Mouse (Mus musculus) intestine, embryonic 16.5 days (tissue): Measurements from ENCODE around the gene Grik3. TPM values are rescaled to one million over a fixed set of nuclear protein-coding genes. Genes with fewer than 3 reads are reported as not detected.
"Not testable (repeated sequence)": the region's sequence is repeated elsewhere in the genome, so short reads cannot be mapped to it uniquely, and the experiment has no call there.

Source experiments
- ATAC-seq: fragments of 200-750 bp; cut with Nextera tagmentation; 2 replicates; pipeline ENCODE4 v1.8.0; 2017; ENCODE audit warnings: moderate TSS enrichment, moderate library complexity
- H3K27ac ChIP-seq: fragments of 300-500 bp; sonication (generic); 2 replicates; pipeline ENCODE4 v1.5.1; 2014; ENCODE audit warnings: mild to moderate bottlenecking, low read length
- H3K27me3 ChIP-seq: fragments of 300-500 bp; sonication (generic); replicated peaks from 2 replicates; pipeline ENCODE4 v1.6.1; 2014; ENCODE audit warnings: low read length, control low read depth, mixed read lengths; ENCODE audit not compliant: control insufficient read depth, insufficient read depth
- H3K36me3 ChIP-seq: fragments of 300-500 bp; sonication (generic); 2 replicates; pipeline ENCODE4 v1.6.1; 2014; ENCODE audit warnings: low read length, control low read depth; ENCODE audit not compliant: control insufficient read depth, insufficient read depth
- H3K4me1 ChIP-seq: fragments of 300-500 bp; sonication (generic); 2 replicates; pipeline ENCODE4 v1.6.1; 2014; ENCODE audit warnings: low read length, control low read depth, mixed read lengths; ENCODE audit not compliant: control insufficient read depth, insufficient read depth
- H3K4me2 ChIP-seq: fragments of 300-500 bp; sonication (generic); 2 replicates; pipeline ENCODE4 v1.6.1; 2014; ENCODE audit warnings: low read depth, low read length, control low read depth
- H3K4me3 ChIP-seq: fragments of 300-500 bp; sonication (generic); 2 replicates; pipeline ENCODE4 v1.5.1; 2014; ENCODE audit warnings: mild to moderate bottlenecking, low read length
- H3K9ac ChIP-seq: fragments of 300-500 bp; sonication (generic); 2 replicates; pipeline ENCODE4 v1.6.1; 2014; ENCODE audit warnings: low read depth, low read length
- H3K9me3 ChIP-seq: fragments of 300-500 bp; sonication (generic); 2 replicates; pipeline ENCODE4 v1.6.1; 2016; ENCODE audit warnings: low read length, control low read depth; ENCODE audit not compliant: control insufficient read depth
- WGBS: fragments of 180-500 bp; shearing (Covaris S2); extraction: QIAGEN DNeasy Blood & Tissue Kit; methylation state at CpG from one replicate; pipeline ENCODE4 v1.1.7; 2014; 5-methylcytosine and 5-hydroxymethylcytosine counted together
- polyA plus RNA-seq: library from polyadenylated mRNA; unstranded; fragments of >200 nt; fragmentation: Nextera tagmentation; extraction: Ambion mirVana; gene quantifications from 2 replicates; pipeline ENCODE4 v1.2.1, GENCODE M21; 2015

Gene Grik3
- polyA plus RNA-seq, 1 experiment from 2014 or later, result 0.16 TPM

- ATAC-seq, result no peak
- no peak overlapping the region for H3K4me2 ChIP-seq
- H3K9me3 ChIP-seq, result no peaks in the 10 kb centered on the region
- no peak overlapping the region for H3K27ac ChIP-seq
- no peaks in the 10 kb centered on the region for H3K4me1 ChIP-seq
- no peak overlapping the region for H3K9ac ChIP-seq
- no peak overlapping the region for H3K4me3 ChIP-seq
- H3K27me3 ChIP-seq, result no peaks in the 10 kb centered on the region
- WGBS, result 45% methylated on average over 10 of the region's 10 CpGs
- no peaks in the 10 kb centered on the region for H3K36me3 ChIP-seq
Measured at GRCm38 (mm10) chr4:125607397-125608042, 117.0 kb downstream of the Grik3 start.

- H3K27ac ChIP-seq, H3K4me2 ChIP-seq, H3K27me3 ChIP-seq, H3K9me3 ChIP-seq, H3K4me3 ChIP-seq, H3K9ac ChIP-seq, H3K4me1 ChIP-seq, ATAC-seq, H3K36me3 ChIP-seq: not testable (repeated sequence)
- WGBS, result 56% methylated on average over 3 of the region's 4 CpGs
Measured at GRCm38 (mm10) chr4:125608896-125609295, 118.4 kb downstream of the Grik3 start.

DNA sequence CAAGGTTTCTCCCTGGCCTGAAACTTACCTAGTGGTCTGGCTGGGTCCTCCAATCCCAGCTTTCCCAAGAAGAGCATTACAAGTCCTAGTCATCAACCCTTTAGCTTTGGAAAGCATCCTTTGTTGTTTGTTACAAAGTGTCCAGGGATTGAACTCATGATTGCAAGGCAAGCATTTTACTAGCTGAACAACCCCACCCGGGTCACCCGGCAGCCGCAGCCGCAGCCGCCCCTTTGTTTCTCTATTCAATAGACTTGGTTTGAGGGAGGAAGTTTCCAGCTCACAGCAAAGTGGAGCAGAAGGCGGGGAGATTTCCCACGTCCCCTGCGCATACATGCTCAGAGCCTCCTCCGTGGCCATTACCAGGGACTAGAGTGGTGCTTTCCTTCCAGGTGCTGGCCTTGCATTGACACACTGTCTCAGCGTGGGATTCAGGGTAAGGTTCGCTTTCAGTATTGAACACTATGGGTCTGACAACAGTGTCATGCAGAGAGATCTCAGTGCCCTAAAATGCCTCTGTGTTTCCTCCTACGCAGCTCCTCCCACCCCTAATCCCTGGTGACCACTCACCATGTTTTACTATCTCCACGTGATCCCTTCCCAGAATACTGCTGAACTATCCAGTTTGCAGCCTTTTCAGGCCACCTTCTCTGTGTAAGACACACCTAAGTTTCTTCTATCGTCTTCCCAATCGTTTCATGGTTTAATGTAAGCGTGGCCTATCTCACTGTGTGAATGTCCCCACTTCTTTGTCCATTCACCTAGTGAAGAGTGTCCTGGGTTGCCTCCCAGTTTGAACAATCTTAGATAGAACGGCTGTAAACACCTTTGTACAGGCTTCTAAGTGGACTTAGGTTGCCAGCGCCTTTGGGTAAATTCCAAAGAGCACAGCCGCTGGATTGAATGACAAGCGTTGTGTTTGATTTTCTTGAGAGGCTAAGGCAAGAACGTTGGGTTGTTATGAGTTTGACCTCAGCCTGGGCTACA, 119.1 kb downstream of the Grik3 start:
- WGBS, result 69% methylated on average over 21 of the region's 21 CpGs
- ATAC-seq, result no peak

DNA sequence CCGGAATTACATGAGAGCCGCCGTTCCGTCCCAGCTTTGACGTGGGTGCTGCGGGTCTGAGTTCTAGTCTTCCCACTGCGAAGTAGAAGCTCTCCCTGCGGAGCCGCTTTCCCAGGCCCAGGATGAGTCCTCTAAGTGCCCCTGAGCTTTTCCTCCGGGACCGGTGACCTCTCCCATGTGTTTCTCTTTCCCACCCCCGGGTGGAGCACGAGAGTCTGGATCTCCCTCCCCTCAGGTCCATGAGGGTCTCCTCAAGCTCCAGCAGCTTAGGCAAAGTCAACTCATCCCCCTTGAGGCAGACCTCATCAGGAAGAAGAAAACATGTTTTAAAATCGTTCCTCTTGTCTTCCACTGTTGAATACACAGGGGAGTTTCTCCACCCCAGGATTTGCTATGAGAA, 127.4 kb downstream of the Grik3 start:
- H3K27me3 ChIP-seq, result no peaks in the 10 kb centered on the region
- H3K9me3 ChIP-seq, result no peaks in the 10 kb centered on the region
- H3K36me3 ChIP-seq, result no peaks in the 10 kb centered on the region
- ATAC-seq, result no peak
- no peak overlapping the region for H3K4me2 ChIP-seq
- WGBS, result 81% methylated on average over 14 of the region's 14 CpGs
- no peak overlapping the region for H3K27ac ChIP-seq
- H3K9ac ChIP-seq, result no peak overlapping the region
- no peak overlapping the region for H3K4me3 ChIP-seq
- no peaks in the 10 kb centered on the region for H3K4me1 ChIP-seq

More for the DNA sequence above, 119.1 kb downstream of the Grik3 start:
- Histone ChIP-seq H3K36me3 (no peaks in the 10 kb centered on the region), H3K27ac (no peak overlapping the region), H3K4me3 (no peak overlapping the region), H3K4me2 (no peak overlapping the region), H3K4me1 (no peaks in the 10 kb centered on the region), H3K9ac (no peak overlapping the region), H3K27me3 (no peaks in the 10 kb centered on the region), H3K9me3 (no peaks in the 10 kb centered on the region)

- Histone ChIP-seq H3K4me2 (no peak overlapping the region), H3K36me3 (no peaks in the 10 kb centered on the region), H3K27ac (no peak overlapping the region), H3K4me3 (no peak overlapping the region), H3K4me1 (no peaks in the 10 kb centered on the region), H3K27me3 (no peaks in the 10 kb centered on the region), H3K9ac (no peak overlapping the region), H3K9me3 (no peaks in the 10 kb centered on the region)
- ATAC-seq, result no peak
- WGBS, result 78% methylated on average over 8 of the region's 8 CpGs
Measured at GRCm38 (mm10) chr4:125618524-125619320, 128.2 kb downstream of the Grik3 start.

GRCm38 (mm10) chr4:125624885-125625678, 134.6 kb downstream of the Grik3 start:
- no peaks in the 10 kb centered on the region for H3K36me3 ChIP-seq
- H3K27ac ChIP-seq, result no peak overlapping the region
- no peak for ATAC-seq
- 0 out of 2 replicates have a peak, but pooled peaks cover 3% of the 10 kb centered on the region for H3K9me3 ChIP-seq
- H3K27me3 ChIP-seq, result no peaks in the 10 kb centered on the region
- no peak overlapping the region for H3K9ac ChIP-seq
- no peaks in the 10 kb centered on the region for H3K4me1 ChIP-seq
- no peak overlapping the region for H3K4me2 ChIP-seq
- no peak overlapping the region for H3K4me3 ChIP-seq
- WGBS, result 89% methylated on average over 9 of the region's 9 CpGs

- H3K27ac ChIP-seq, result no peak overlapping the region
- no peak for ATAC-seq
- H3K9ac ChIP-seq, result no peak overlapping the region
- 61% methylated on average over 4 of the region's 4 CpGs for WGBS
- H3K4me1 ChIP-seq, result no peaks in the 10 kb centered on the region
- no peaks in the 10 kb centered on the region for H3K36me3 ChIP-seq
- 0 out of 2 replicates have a peak, but pooled peaks cover 3% of the 10 kb centered on the region for H3K9me3 ChIP-seq
- no peaks in the 10 kb centered on the region for H3K27me3 ChIP-seq
- H3K4me2 ChIP-seq, result no peak overlapping the region
- H3K4me3 ChIP-seq, result no peak overlapping the region
Measured at GRCm38 (mm10) chr4:125629544-125629943, 139.0 kb downstream of the Grik3 start.

- H3K27me3 ChIP-seq, result no peaks in the 10 kb centered on the region
- H3K4me3 ChIP-seq, result no peak overlapping the region
- H3K36me3 ChIP-seq, result no peaks in the 10 kb centered on the region
- H3K9me3 ChIP-seq, result no peaks in the 10 kb centered on the region
- ATAC-seq, result no peak
- no peak overlapping the region for H3K9ac ChIP-seq
- H3K4me2 ChIP-seq, result no peak overlapping the region
- 80% methylated on average over 11 of the region's 11 CpGs for WGBS
- no peak overlapping the region for H3K27ac ChIP-seq
- H3K4me1 ChIP-seq, result 0 out of 2 replicates have a peak, but pooled peaks cover 2% of the 10 kb centered on the region
Measured at GRCm38 (mm10) chr4:125635037-125635436, 144.5 kb downstream of the Grik3 start.
